Mouse (Mus musculus) stomach, embryonic 14.5 days (tissue): ENCODE measurements around the gene Gm38394. TPM values are rescaled to one million over a fixed set of nuclear protein-coding genes. Genes with fewer than 3 reads are reported as not detected.
"Not testable (repeated sequence)": the region's sequence is repeated elsewhere in the genome, so short reads cannot be mapped to it uniquely, and the experiment has no call there.

Source experiments
- ATAC-seq: fragments of 200-750 bp; cut with Nextera tagmentation; 2 replicates; pipeline ENCODE4 v1.8.0; 2017; ENCODE audit warnings: low read depth, moderate TSS enrichment; ENCODE audit not compliant: insufficient number of reproducible peaks, insufficient read depth, low FRiP score
- H3K27ac ChIP-seq: fragments of 300-500 bp; sonication (generic); 2 replicates; pipeline ENCODE4 v1.5.1; 2014; ENCODE audit warnings: mild to moderate bottlenecking, low read length, moderate library complexity, mixed read lengths
- H3K27me3 ChIP-seq: fragments of 300-500 bp; sonication (generic); 2 replicates; pipeline ENCODE4 v1.6.1; 2014; ENCODE audit warnings: low read length, control low read depth, mixed read lengths; ENCODE audit not compliant: control insufficient read depth, insufficient read depth
- H3K36me3 ChIP-seq: fragments of 300-500 bp; sonication (generic); 2 replicates; pipeline ENCODE4 v1.6.1; 2014; ENCODE audit warnings: mild to moderate bottlenecking, control low read depth, low read length, moderate library complexity, mixed read lengths; ENCODE audit not compliant: control insufficient read depth, insufficient read depth
- H3K4me1 ChIP-seq: fragments of 300-500 bp; sonication (generic); 2 replicates; pipeline ENCODE4 v1.6.1; 2014; ENCODE audit warnings: low read length, control low read depth, mixed read lengths; ENCODE audit not compliant: control insufficient read depth, insufficient read depth
- H3K4me2 ChIP-seq: fragments of 300-500 bp; sonication (generic); replicated peaks from 2 replicates; pipeline ENCODE4 v1.6.1; 2014; ENCODE audit warnings: low read depth, low read length, control low read depth
- H3K4me3 ChIP-seq: fragments of 300-500 bp; sonication (generic); 2 replicates; pipeline ENCODE4 v1.5.1; 2014; ENCODE audit warnings: low read depth, low read length, control low read depth
- H3K9ac ChIP-seq: fragments of 300-500 bp; sonication (generic); replicated peaks from 2 replicates; pipeline ENCODE4 v1.6.1; 2014; ENCODE audit warnings: low read depth, mild to moderate bottlenecking, control low read depth, low read length, moderate library complexity, mixed read lengths
- H3K9me3 ChIP-seq: fragments of 300-500 bp; sonication (generic); 2 replicates; pipeline ENCODE4 v1.6.1; 2016; ENCODE audit warnings: low read depth, low read length, control low read depth; ENCODE audit not compliant: control insufficient read depth
- WGBS: fragments of 180-500 bp; shearing (Covaris S2); extraction: QIAGEN DNeasy Blood & Tissue Kit; methylation state at CpG from one replicate; pipeline ENCODE4 v1.1.7; 2014; 5-methylcytosine and 5-hydroxymethylcytosine counted together
- polyA plus RNA-seq: library from polyadenylated mRNA; unstranded; fragments of >200 nt; fragmentation: Nextera tagmentation; extraction: Ambion mirVana; gene quantifications from 2 replicates; pipeline ENCODE4 v1.2.1, GENCODE M21; 2014

Gene Gm38394
- polyA plus RNA-seq, 1 experiment from 2014 or later = 18.2 TPM

GRCm38 (mm10) chr1:133670776-133671175 is 9.7 kb upstream of the Gm38394 start:
- Histone ChIP-seq H3K27ac (no peak overlapping the region), H3K36me3 (no peaks in the 10 kb centered on the region), H3K27me3 (no peaks in the 10 kb centered on the region), H3K9me3 (no peaks in the 10 kb centered on the region), H3K9ac (no peak overlapping the region), H3K4me1 (no peaks in the 10 kb centered on the region), H3K4me3 (no peak overlapping the region), H3K4me2 (no peak overlapping the region)
- 72% methylated on average over 6 of the region's 6 CpGs for WGBS
- no peak for ATAC-seq

- no peaks in the 10 kb centered on the region for H3K9me3 ChIP-seq
- H3K36me3 ChIP-seq = no peaks in the 10 kb centered on the region
- H3K4me2 ChIP-seq = no peak overlapping the region
- no peak overlapping the region for H3K27ac ChIP-seq
- H3K27me3 ChIP-seq = no peaks in the 10 kb centered on the region
- WGBS = 78% methylated on average over 12 of the region's 12 CpGs
- ATAC-seq = no peak
- no peaks in the 10 kb centered on the region for H3K4me1 ChIP-seq
- no peak overlapping the region for H3K9ac ChIP-seq
- no peak overlapping the region for H3K4me3 ChIP-seq
These were observed 9.1 kb upstream of the Gm38394 start for GRCm38 (mm10) chr1:133670190-133670589.

GRCm38 (mm10) chr1:133668618-133669017 is 7.5 kb upstream of the Gm38394 start:
- Histone ChIP-seq H3K27me3 (no peaks in the 10 kb centered on the region), H3K27ac (no peak overlapping the region), H3K9me3 (no peaks in the 10 kb centered on the region), H3K4me3 (no peak overlapping the region), H3K36me3 (no peaks in the 10 kb centered on the region), H3K4me2 (no peak overlapping the region), H3K9ac (no peak overlapping the region), H3K4me1 (no peaks in the 10 kb centered on the region)
- WGBS = 82% methylated on average over 3 of the region's 3 CpGs
- no peak for ATAC-seq

GRCm38 (mm10) chr1:133667721-133668120 is 6.6 kb upstream of the Gm38394 start:
- no peak for ATAC-seq
- Histone ChIP-seq H3K9ac (no peak overlapping the region), H3K4me2 (no peak overlapping the region), H3K27me3 (no peaks in the 10 kb centered on the region), H3K4me3 (no peak overlapping the region), H3K36me3 (no peaks in the 10 kb centered on the region), H3K4me1 (0 out of 2 replicates have a peak, but pooled peaks cover 3% of the 10 kb centered on the region), H3K9me3 (no peaks in the 10 kb centered on the region), H3K27ac (no peak overlapping the region)
- 53% methylated on average over 7 of the region's 7 CpGs for WGBS

- H3K9me3 ChIP-seq, H3K4me2 ChIP-seq, H3K36me3 ChIP-seq, H3K27me3 ChIP-seq, H3K4me1 ChIP-seq, H3K4me3 ChIP-seq, H3K27ac ChIP-seq, ATAC-seq, H3K9ac ChIP-seq: not testable (repeated sequence)
- 86% methylated on average over 7 of the region's 8 CpGs for whole genome bisulfite sequencing
These were observed 4.6 kb upstream of the Gm38394 start for GRCm38 (mm10) chr1:133665713-133666112.

GRCm38 (mm10) chr1:133664203-133664970 is 3.3 kb upstream of the Gm38394 start:
- H3K27ac ChIP-seq = peak overlapping the region; percentile 48; the same call in 1 of the 2 replicates
- H3K4me1 ChIP-seq = peaks cover 8% of the 10 kb centered on the region
- no peak overlapping the region for H3K4me2 ChIP-seq
- no peak overlapping the region for H3K4me3 ChIP-seq
- no peak overlapping the region for H3K9ac ChIP-seq
- no peaks in the 10 kb centered on the region for H3K9me3 ChIP-seq
- WGBS = 66% methylated on average over 11 of the region's 11 CpGs
- no peak for ATAC-seq
- no peaks in the 10 kb centered on the region for H3K27me3 ChIP-seq
- H3K36me3 ChIP-seq = 0 out of 2 replicates have a peak, but pooled peaks cover 3% of the 10 kb centered on the region

GRCm38 (mm10) chr1:133663427-133663826 is 2.3 kb upstream of the Gm38394 start:
- peaks cover 11% of the 10 kb centered on the region; the same call in 1 of the 2 replicates for H3K36me3 ChIP-seq
- H3K27me3 ChIP-seq = no peaks in the 10 kb centered on the region
- no peaks in the 10 kb centered on the region for H3K9me3 ChIP-seq
- WGBS = 40% methylated on average over 4 of the region's 4 CpGs
- peak overlapping the region; percentile 48 for H3K27ac ChIP-seq
- H3K4me2 ChIP-seq = no peak overlapping the region
- no peak overlapping the region for H3K4me3 ChIP-seq
- ATAC-seq = peak; percentile 50; the same call in 1 of the 2 replicates
- no peak overlapping the region for H3K9ac ChIP-seq
- peaks cover 17% of the 10 kb centered on the region for H3K4me1 ChIP-seq

GRCm38 (mm10) chr1:133662941-133663340 is 1.8 kb upstream of the Gm38394 start:
- peaks cover 22% of the 10 kb centered on the region for H3K4me1 ChIP-seq
- H3K27me3 ChIP-seq = no peaks in the 10 kb centered on the region
- no peak overlapping the region for H3K4me2 ChIP-seq
- no peak for ATAC-seq
- H3K36me3 ChIP-seq = peaks cover 15% of the 10 kb centered on the region; the same call in 1 of the 2 replicates
- H3K9me3 ChIP-seq = no peaks in the 10 kb centered on the region
- H3K4me3 ChIP-seq = no peak overlapping the region
- peak overlapping the region; percentile 48 for H3K27ac ChIP-seq
- 94% methylated on average over 7 of the region's 7 CpGs for WGBS
- no peak overlapping the region for H3K9ac ChIP-seq
